Mouse (Mus musculus) midbrain, embryonic 13.5 days (tissue): Measurements from ENCODE around the gene Msl2. TPM values are rescaled to one million over a fixed set of nuclear protein-coding genes. Genes with fewer than 3 reads are reported as not detected.
A peak's percentile ranks its signal among the peaks of the same experiment; 100 is the strongest.

Experiments
- ATAC-seq: fragments of 200-750 bp; cut with Nextera tagmentation; 2 replicates; pipeline ENCODE4 v1.8.0; 2017; ENCODE audit warnings: mild to moderate bottlenecking, moderate TSS enrichment, moderate library complexity
- H3K27ac ChIP-seq: fragments of 300-500 bp; sonication (generic); 2 replicates; pipeline ENCODE4 v1.5.1; 2015; ENCODE audit warnings: inconsistent platforms, mild to moderate bottlenecking, moderate library complexity
- H3K27me3 ChIP-seq: fragments of 300-500 bp; sonication (generic); 2 replicates; pipeline ENCODE4 v1.6.1; 2015; ENCODE audit warnings: mild to moderate bottlenecking, inconsistent platforms
- H3K36me3 ChIP-seq: fragments of 300-500 bp; sonication (generic); 2 replicates; pipeline ENCODE4 v1.6.1; 2015; ENCODE audit warnings: mild to moderate bottlenecking, inconsistent platforms
- H3K4me1 ChIP-seq: fragments of 300-500 bp; sonication (generic); replicated peaks from 2 replicates; pipeline ENCODE4 v1.6.1; 2015; ENCODE audit warnings: inconsistent platforms
- H3K4me2 ChIP-seq: fragments of 300-500 bp; sonication (generic); replicated peaks from 2 replicates; pipeline ENCODE4 v1.6.1; 2015; ENCODE audit warnings: moderate library complexity, mild to moderate bottlenecking, inconsistent platforms
- H3K4me3 ChIP-seq: fragments of 300-500 bp; sonication (generic); replicated peaks from 2 replicates; pipeline ENCODE4 v1.5.1; 2015; ENCODE audit warnings: mild to moderate bottlenecking, inconsistent platforms
- H3K9ac ChIP-seq: fragments of 300-500 bp; sonication (generic); replicated peaks from 2 replicates; pipeline ENCODE4 v1.6.1; 2015; ENCODE audit warnings: mild to moderate bottlenecking, inconsistent platforms
- H3K9me3 ChIP-seq: fragments of 300-500 bp; sonication (generic); 2 replicates; pipeline ENCODE4 v1.6.1; 2016; ENCODE audit warnings: mild to moderate bottlenecking, inconsistent platforms
- WGBS: fragments of 180-500 bp; shearing (Covaris S2); methylation state at CpG from one replicate; pipeline ENCODE4 v1.1.7; 2015; 5-methylcytosine and 5-hydroxymethylcytosine counted together
- polyA plus RNA-seq: library from polyadenylated mRNA; unstranded; fragments of >200 nt; fragmentation: Nextera tagmentation; extraction: Ambion mirVana; gene quantifications from 2 replicates; pipeline ENCODE4 v1.2.1, GENCODE M21; 2015

Msl2 gene
- polyA plus RNA-seq, 1 experiment from 2014 or later: 7.2 TPM

DNA sequence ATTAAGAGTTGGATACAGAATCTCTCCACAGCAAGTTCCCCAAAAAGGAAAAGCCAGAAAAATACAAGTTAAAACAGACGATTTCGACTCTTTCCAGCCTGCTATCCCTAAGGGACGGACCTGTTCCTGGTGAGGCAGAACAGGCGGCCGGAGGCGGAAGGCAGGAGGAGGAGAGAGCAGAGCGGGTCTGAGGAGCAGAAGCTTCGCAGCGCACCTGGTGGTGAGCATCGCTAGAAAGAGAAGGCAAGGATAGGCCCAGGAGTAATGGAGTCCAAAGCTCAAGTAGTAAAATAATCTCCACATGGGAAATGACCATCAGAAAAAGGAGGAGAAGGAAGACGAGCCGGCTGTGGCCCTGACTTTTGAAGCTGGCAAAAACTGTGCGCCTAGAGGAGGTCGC lies 20.6 kb upstream of the Msl2 start:
- Histone ChIP-seq H3K27me3 (no peaks in the 10 kb centered on the region), H3K4me1 (no peaks in the 10 kb centered on the region), H3K36me3 (no peaks in the 10 kb centered on the region), H3K27ac (no peak overlapping the region), H3K9ac (no peak overlapping the region), H3K4me2 (no peak overlapping the region), H3K4me3 (no peak overlapping the region), H3K9me3 (no peaks in the 10 kb centered on the region)
- ATAC-seq: no peak
- WGBS: 72% methylated on average over 14 of the region's 14 CpGs

DNA sequence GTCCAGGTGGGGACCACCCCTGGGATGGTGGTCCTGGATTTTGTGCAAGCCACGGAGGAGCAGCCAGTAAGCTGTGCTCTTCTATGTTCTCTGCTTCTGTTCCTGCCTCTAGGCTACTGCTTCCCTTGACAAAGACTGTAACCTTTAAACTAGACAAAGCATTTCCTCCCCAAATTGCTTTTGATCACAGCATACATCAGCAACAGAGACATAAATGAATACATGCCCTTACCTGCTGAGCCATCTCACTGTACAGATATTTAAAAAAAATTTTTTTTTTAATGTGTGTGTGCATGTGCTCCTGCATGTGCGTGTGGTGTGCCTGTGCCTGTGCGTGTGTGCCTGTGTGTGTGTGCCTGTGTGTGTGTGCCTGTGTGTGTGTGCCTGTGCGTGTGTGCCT lies 16.7 kb upstream of the Msl2 start:
- H3K27ac ChIP-seq: no peak overlapping the region
- WGBS: 92% methylated on average over 4 of the region's 4 CpGs
- H3K4me1 ChIP-seq: no peaks in the 10 kb centered on the region
- H3K4me3 ChIP-seq: no peak overlapping the region
- no peaks in the 10 kb centered on the region for H3K27me3 ChIP-seq
- no peaks in the 10 kb centered on the region for H3K36me3 ChIP-seq
- H3K9me3 ChIP-seq: no peaks in the 10 kb centered on the region
- ATAC-seq: no peak
- H3K4me2 ChIP-seq: no peak overlapping the region
- H3K9ac ChIP-seq: no peak overlapping the region

DNA sequence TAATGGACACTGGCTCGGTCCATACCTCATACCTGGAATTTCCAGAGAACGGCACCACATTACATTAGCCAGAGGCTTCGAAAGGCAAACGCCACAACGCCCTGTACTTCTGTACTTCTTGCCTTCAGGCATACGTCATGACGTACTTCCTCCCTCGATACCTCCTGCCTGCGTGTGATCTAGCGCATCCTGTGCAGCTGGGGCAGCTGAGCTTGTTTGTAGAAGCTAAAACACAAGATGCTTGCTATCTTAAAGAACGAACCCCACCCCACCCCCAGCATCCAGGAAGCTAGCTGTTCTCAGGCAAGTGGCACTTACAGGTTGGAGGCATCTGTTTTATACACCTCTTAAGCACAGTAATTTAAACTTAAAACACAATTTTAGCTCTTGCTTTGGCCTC lies 12.9 kb upstream of the Msl2 start:
- no peak for ATAC-seq
- H3K27me3 ChIP-seq: no peaks in the 10 kb centered on the region
- H3K4me3 ChIP-seq: no peak overlapping the region
- H3K4me2 ChIP-seq: no peak overlapping the region
- 0 out of 2 replicates have a peak, but pooled peaks cover 6% of the 10 kb centered on the region for H3K4me1 ChIP-seq
- H3K27ac ChIP-seq: no peak overlapping the region
- no peaks in the 10 kb centered on the region for H3K9me3 ChIP-seq
- H3K36me3 ChIP-seq: no peaks in the 10 kb centered on the region
- 86% methylated on average over 11 of the region's 11 CpGs for WGBS
- H3K9ac ChIP-seq: no peak overlapping the region

DNA sequence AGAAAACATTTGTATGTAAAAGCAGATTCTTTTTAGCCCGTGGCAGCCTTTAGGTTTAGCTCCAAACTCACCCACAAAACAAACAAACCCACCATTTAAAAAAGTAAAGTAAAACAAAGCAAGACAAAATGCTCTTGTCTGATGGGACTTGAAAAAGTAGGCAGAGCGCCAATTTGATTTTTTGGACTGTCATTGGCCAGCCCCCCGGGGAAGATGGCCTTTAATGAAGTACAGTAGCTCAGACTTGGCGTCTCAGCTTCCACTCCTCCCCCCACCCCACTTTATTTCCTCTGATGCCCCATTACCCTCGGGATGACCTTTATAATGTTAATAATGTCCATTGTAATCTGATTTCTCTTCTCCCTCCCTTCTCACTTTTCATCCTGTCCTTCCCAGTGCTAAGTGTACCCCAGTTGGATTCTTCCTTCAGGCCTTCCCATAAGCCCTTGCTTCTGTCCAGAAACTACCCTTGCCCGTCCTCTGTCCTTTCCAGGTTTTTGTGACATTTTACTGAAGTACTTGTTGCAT lies 11.6 kb upstream of the Msl2 start:
- Histone ChIP-seq H3K4me3 (no peak overlapping the region), H3K9ac (no peak overlapping the region), H3K4me2 (no peak overlapping the region), H3K36me3 (no peaks in the 10 kb centered on the region), H3K27ac (no peak overlapping the region), H3K9me3 (no peaks in the 10 kb centered on the region), H3K27me3 (no peaks in the 10 kb centered on the region), H3K4me1 (0 out of 2 replicates have a peak, but pooled peaks cover 6% of the 10 kb centered on the region)
- 71% methylated on average over 6 of the region's 6 CpGs for WGBS
- no peak for ATAC-seq

DNA sequence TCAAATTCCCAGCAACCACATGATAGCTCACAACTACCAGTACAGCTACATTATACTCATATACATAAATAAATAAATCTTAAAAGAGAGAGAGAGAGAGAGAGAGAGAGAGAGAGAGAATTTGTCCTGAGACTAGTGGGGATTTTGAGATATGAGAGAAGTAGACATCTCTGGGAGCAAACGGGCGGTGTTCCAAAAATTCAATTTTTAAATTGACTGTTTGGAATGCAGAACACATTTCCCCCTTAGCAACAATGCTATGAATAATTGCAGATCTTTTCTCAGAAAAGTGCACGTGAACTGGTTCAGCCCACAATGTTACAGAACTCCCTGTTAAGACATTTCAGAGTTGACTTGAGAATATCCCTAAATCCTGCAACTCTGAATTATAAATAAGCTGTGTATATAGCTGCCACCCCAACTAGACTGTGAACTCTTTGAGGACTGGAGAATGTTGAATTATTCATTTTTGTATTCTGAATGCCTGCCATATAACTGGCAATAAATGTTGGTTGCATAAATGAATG lies 8.8 kb upstream of the Msl2 start:
- Histone ChIP-seq H3K9ac (no peak overlapping the region), H3K4me1 (0 out of 2 replicates have a peak, but pooled peaks cover 6% of the 10 kb centered on the region), H3K4me2 (no peak overlapping the region), H3K27me3 (no peaks in the 10 kb centered on the region), H3K36me3 (no peaks in the 10 kb centered on the region), H3K4me3 (no peak overlapping the region), H3K27ac (no peak overlapping the region), H3K9me3 (no peaks in the 10 kb centered on the region)
- WGBS: 78% methylated on average over 3 of the region's 3 CpGs
- ATAC-seq: no peak

DNA sequence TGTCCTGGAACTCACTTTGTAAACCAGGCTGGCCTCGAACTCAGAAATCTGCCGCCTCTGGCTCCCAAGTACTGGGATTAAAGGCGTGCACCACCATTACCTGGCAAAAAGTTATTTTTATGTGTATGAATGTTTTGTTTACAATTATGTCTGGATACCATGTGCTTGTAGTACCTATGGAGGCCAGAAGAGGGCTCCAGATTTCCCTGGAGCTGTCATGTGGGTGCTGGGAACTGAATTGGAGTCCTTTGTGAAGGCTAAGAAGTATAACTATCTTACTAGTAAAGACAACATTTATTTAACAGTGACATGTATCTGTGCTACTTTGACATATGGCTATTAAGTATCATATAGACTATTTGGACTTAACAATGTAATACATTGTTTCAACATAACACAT lies 4.1 kb upstream of the Msl2 start:
- no peak overlapping the region for H3K4me2 ChIP-seq
- H3K9me3 ChIP-seq: no peaks in the 10 kb centered on the region
- H3K27me3 ChIP-seq: no peaks in the 10 kb centered on the region
- H3K36me3 ChIP-seq: no peaks in the 10 kb centered on the region
- no peak overlapping the region for H3K4me3 ChIP-seq
- peaks cover 6% of the 10 kb centered on the region; the same call in 1 of the 2 replicates for H3K4me1 ChIP-seq
- H3K27ac ChIP-seq: no peak overlapping the region
- ATAC-seq: no peak
- H3K9ac ChIP-seq: no peak overlapping the region
- WGBS: 95% methylated on average over 3 of the region's 3 CpGs

DNA sequence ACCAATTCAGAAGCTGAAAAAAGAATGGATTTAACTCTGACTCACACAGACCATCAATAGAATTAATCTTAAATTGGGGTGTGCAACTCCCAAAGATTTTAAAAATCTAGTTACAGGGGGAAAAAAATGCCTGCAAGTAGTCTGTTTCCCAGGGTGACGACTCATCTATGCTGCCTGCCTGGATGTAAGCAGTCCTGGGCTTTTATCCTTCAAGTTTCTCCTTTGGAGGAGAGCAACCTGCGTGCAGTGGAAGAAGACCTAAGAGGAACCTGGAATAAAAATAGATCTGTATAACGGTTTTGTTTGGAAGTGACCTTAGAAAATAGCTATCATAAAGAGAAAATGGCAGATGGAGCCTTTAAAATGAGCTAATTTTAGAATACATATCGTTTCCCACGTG lies 1.4 kb upstream of the Msl2 start:
- H3K27me3 ChIP-seq: no peaks in the 10 kb centered on the region
- no peaks in the 10 kb centered on the region for H3K36me3 ChIP-seq
- no peak overlapping the region for H3K4me3 ChIP-seq
- no peak overlapping the region for H3K9ac ChIP-seq
- no peak overlapping the region for H3K4me2 ChIP-seq
- no peak for ATAC-seq
- WGBS: 48% methylated on average over 5 of the region's 5 CpGs
- H3K4me1 ChIP-seq: peaks cover 15% of the 10 kb centered on the region
- H3K27ac ChIP-seq: no peak overlapping the region
- no peaks in the 10 kb centered on the region for H3K9me3 ChIP-seq

DNA sequence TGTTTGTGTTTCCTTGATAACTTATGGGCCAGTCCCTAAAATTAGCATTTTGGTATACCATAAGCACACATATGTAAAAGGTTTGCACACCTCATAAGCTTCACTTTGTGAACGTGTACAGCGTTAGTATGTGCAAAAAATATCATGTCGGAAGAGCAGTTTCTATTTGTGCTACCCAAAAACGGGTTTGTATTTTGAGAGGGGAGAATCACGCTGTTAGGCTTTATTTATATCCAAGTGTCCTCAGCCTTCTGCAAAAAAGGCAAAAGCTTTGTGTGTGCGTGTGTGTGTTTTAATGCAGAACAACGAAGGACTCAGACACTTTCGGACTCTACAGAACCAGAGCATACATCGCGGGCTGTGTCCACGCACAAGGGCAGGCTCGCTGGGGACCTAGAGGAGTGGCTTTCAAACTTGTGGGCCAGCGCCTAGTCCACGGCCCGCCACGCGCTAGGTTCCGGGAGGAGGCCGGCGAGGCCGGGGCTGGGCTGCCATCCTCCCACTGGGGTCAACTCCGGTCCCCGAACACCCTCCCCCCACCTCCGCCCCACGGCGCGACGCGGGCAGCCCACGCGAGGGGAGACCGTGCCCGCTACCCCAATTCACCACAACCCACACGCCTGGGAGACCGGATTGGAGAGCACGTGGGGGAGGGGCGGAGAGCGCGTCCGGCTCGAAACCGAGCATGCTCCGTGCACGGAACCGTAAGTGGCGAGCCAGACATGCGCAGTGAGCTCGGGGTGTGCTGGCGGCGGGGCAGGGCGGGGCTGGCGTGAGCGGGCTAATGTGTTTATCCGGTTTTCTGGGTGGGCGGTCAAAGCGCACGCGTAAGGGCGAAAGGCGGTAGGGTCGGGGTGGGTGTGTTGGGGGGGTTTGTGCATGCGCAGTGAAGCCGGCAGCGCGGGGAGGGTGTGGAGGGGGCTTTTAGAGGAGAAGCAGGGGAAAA lies 587 bp upstream of the Msl2 start:
- Histone ChIP-seq H3K4me3 (peak overlapping the region; percentile 81), H3K9ac (peak overlapping the region; percentile 87), H3K36me3 (no peaks in the 10 kb centered on the region), H3K27ac (peak overlapping the region; percentile 93), H3K4me2 (peak overlapping the region; percentile 65), H3K9me3 (no peaks in the 10 kb centered on the region), H3K4me1 (peaks cover 22% of the 10 kb centered on the region), H3K27me3 (no peaks in the 10 kb centered on the region)
- WGBS: 3% methylated on average over 64 of the region's 65 CpGs
- peak; percentile 95 for ATAC-seq

DNA sequence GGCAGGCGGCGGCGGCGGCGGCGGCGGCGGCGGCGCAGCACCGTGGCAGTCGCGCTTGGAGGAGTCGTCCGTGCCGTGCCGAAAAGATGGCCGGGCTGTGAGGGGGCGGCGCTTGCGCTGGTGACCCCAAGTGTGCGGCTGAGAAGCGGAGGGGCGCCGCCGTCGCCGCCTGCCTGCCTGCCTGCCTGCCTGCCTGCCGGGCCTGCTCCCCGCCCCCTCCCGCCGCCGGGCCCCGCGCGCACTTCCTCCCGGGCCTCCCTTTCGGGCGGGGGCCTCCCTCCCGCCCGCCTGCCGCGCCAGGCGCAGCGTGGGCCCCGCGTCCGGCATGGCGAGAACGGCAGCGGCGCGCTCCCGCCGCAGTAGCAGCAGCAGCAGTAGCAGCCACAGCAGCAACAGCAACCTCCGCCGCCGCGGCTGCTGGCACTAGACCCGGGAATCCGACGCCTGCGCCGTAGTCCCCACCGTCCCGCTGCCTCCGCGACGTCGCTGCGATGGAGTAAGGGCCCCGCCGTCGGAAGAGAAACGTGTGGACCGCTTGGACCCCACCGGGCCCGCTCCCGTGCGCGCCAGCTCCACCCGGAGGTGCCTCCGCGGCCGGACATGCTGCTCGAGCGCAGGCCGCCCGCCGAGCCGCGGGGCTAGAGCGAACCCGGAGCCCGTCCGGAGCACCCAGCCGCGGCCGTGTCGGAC lies 576 bp downstream of the Msl2 start:
- Histone ChIP-seq H3K9ac (peak overlapping the region; percentile 99), H3K27ac (peak overlapping the region; percentile 99), H3K4me1 (peaks cover 33% of the 10 kb centered on the region), H3K27me3 (no peaks in the 10 kb centered on the region), H3K9me3 (no peaks in the 10 kb centered on the region), H3K36me3 (no peaks in the 10 kb centered on the region), H3K4me3 (peak overlapping the region; percentile 81), H3K4me2 (peak overlapping the region; percentile 95)
- under 1% methylated on average over 64 of the region's 100 CpGs for WGBS
- ATAC-seq: peak; percentile 73

DNA sequence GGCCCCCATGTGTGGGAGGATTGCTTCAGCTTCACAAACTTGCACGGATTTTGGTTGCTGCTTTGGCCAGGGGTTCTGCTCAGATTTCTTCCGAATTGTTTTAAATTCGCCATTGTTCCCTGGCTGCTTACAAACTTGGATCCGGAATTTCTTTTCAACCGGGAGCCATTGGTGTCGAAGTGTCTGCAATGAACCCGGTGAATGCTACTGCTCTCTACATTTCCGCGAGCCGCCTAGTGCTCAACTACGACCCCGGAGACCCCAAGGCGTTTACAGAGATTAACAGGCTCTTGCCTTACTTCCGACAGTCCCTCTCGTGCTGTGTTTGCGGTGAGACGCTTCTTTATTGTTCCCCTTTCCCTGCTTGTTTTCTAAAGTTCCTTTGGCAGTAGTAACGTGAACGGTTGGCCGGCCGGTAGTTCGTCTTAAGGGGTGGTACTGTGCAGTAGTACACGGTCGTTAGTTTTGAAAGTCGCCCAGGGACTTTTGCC lies 1.2 kb downstream of the Msl2 start:
- Histone ChIP-seq H3K4me2 (peak overlapping the region; percentile 95), H3K4me3 (peak overlapping the region; percentile 81), H3K9me3 (no peaks in the 10 kb centered on the region), H3K9ac (peak overlapping the region; percentile 99), H3K27me3 (no peaks in the 10 kb centered on the region), H3K4me1 (peaks cover 40% of the 10 kb centered on the region), H3K36me3 (no peaks in the 10 kb centered on the region), H3K27ac (peak overlapping the region; percentile 99)
- WGBS: under 1% methylated on average over 25 of the region's 25 CpGs
- no peak for ATAC-seq

DNA sequence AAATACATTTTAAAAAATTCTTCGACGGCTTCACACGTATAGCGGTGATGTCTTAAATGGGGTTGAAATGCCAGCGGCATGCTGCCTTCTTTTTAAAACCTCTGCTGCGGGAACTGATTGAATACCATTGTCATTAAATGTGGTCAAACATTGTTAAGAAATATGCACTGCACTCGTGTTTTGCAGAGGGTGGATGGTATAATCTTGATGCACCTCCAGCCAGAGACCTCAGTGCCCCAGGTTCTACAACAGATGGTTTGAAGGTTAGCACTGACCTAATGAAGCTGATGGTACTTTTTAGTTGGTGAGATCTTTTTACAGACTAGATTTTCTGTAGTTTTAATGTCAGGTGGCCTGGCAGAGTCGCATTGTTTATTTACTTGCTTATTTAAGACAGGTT lies 1.8 kb downstream of the Msl2 start:
- Histone ChIP-seq H3K4me1 (peaks cover 43% of the 10 kb centered on the region), H3K9me3 (no peaks in the 10 kb centered on the region), H3K4me2 (peak overlapping the region; percentile 95), H3K36me3 (no peaks in the 10 kb centered on the region), H3K9ac (peak overlapping the region; percentile 99), H3K27me3 (no peaks in the 10 kb centered on the region), H3K4me3 (peak overlapping the region; percentile 81), H3K27ac (0 out of 2 replicates have a peak overlapping the region, but pooled peaks have one; percentile 99)
- under 1% methylated on average over 8 of the region's 8 CpGs for WGBS
- ATAC-seq: no peak
